Mouse (Mus musculus) lung, embryonic 14.5 days (tissue): Measurements from ENCODE around the gene Samt2. TPM values are rescaled to one million over a fixed set of nuclear protein-coding genes. Genes with fewer than 3 reads are reported as not detected.
"Not testable (repeated sequence)": the region's sequence is repeated elsewhere in the genome, so short reads cannot be mapped to it uniquely, and the experiment has no call there.

Source experiments
- ATAC-seq: fragments of 200-750 bp; cut with Nextera tagmentation; 2 replicates; pipeline ENCODE4 v1.8.0; 2017; ENCODE audit warnings: mild to moderate bottlenecking, moderate TSS enrichment, moderate library complexity; ENCODE audit not compliant: insufficient read depth
- DNase-seq: peaks from one replicate; pipeline ENCODE4 v3.0.0-alpha.2; 2015
- H3K27ac ChIP-seq: fragments of 300-500 bp; sonication (generic); 2 replicates; pipeline ENCODE4 v1.5.1; 2014; ENCODE audit warnings: low read depth, mild to moderate bottlenecking, moderate library complexity
- H3K27me3 ChIP-seq: fragments of 300-500 bp; sonication (generic); 2 replicates; pipeline ENCODE4 v1.6.1; 2014; ENCODE audit warnings: low read length, control low read depth; ENCODE audit not compliant: insufficient read depth
- H3K36me3 ChIP-seq: fragments of 300-500 bp; sonication (generic); 2 replicates; pipeline ENCODE4 v1.6.1; 2014; ENCODE audit warnings: control low read depth; ENCODE audit not compliant: insufficient read depth
- H3K4me1 ChIP-seq: fragments of 300-500 bp; sonication (generic); 2 replicates; pipeline ENCODE4 v1.6.1; 2014; ENCODE audit warnings: antibody characterized with exemption, control low read depth; ENCODE audit not compliant: insufficient read depth
- H3K4me2 ChIP-seq: fragments of 300-500 bp; sonication (generic); 2 replicates; pipeline ENCODE4 v1.6.1; 2014; ENCODE audit warnings: mild to moderate bottlenecking
- H3K4me3 ChIP-seq: fragments of 300-500 bp; sonication (generic); 2 replicates; pipeline ENCODE4 v1.5.1; 2014; ENCODE audit warnings: low read depth, low read length
- H3K9ac ChIP-seq: fragments of 300-500 bp; sonication (generic); 2 replicates; pipeline ENCODE4 v1.6.1; 2014
- H3K9me3 ChIP-seq: fragments of 300-500 bp; sonication (generic); 2 replicates; pipeline ENCODE4 v1.6.1; 2016; ENCODE audit warnings: low read depth, low read length, control low read depth
- WGBS: fragments of 180-500 bp; shearing (Covaris S2); extraction: QIAGEN DNeasy Blood & Tissue Kit; methylation state at CpG from one replicate; pipeline ENCODE4 v1.1.7; 2014; 5-methylcytosine and 5-hydroxymethylcytosine counted together
- polyA plus RNA-seq: library from polyadenylated mRNA; unstranded; fragments of >200 nt; fragmentation: Nextera tagmentation; extraction: Ambion mirVana; gene quantifications from 2 replicates; pipeline ENCODE4 v1.2.1, GENCODE M21; 2014

The Samt2 gene
- not detected in 2 replicates for polyA plus RNA-seq

DNA sequence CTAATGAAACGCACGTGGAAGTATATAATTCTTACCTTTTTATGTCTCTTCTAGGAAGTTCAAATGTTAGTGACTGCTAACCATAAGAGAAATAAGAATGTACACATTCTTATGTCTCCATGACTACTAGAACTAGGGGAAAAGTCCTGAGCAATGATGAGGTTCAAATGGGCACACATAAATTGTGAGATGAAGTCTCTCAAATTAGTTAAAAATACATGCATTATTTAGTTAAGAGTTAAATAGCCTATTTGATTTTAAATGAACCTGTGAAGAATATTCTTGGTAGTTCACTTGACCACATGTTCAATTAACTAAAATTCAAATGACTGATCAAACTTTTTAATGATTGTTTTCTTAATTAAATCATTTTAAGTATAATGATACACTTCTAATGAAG, at the start of gene Samt2:
Samt2 (minus strand) TSS at position 101 of the 400 bp plus-strand sequence.
- 69% methylated on average over 2 of the region's 2 CpGs for WGBS

More for the DNA sequence above, at the start of gene Samt2:
- H3K27me3 ChIP-seq, H3K4me1 ChIP-seq, H3K9me3 ChIP-seq, H3K36me3 ChIP-seq, H3K4me3 ChIP-seq, H3K27ac ChIP-seq, DNase-seq, ATAC-seq, H3K4me2 ChIP-seq, H3K9ac ChIP-seq: not testable (repeated sequence)

Other genes with a start within 250 kb of the Samt2 start
- gene 4930524N10Rik, start 236.0 kb downstream of the Samt2 start, polyA plus RNA-seq, result not detected in 2 replicates
- gene Samt4, start 97.4 kb downstream of the Samt2 start, polyA plus RNA-seq, result not detected in 2 replicates